33 mouse cellular contexts compared by ENCODE assay signal in the genomic region with DNA sequence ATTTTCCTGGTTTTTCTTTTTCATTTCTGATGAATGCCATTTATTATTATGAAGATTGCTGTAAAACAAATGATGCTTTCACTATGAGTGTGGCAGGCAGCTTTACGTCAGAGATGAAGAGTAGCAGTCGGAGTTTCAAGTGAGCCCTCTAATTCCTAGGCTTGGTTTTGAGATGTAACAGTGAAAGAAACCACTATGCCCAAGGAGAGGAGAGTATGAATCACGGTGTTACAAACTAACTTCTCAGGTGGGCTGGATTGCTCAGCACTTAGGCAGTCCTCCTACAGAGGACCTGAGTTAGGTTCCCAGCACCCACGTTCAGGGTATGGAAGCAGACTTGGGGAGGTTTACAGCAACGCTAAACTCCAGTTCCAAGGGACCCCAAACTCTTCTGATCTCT. TPM values are rescaled to one million over a fixed set of nuclear protein-coding genes. Genes with fewer than 3 reads are reported as not detected.
"Had no signal": no experiment of that assay in that cellular context is flagged by ENCODE, and none has a peak within 500 bp of the region (broad histone marks: within the 10 kb centered on the region; RNA-seq: fewer than 3 reads in every experiment).

No protein-coding gene starts in this region.

- H3K27ac ChIP-seq: embryonic facial prominence, embryonic 10.5 days; embryonic facial prominence, embryonic 12.5 days; embryonic facial prominence, embryonic 13.5 days; embryonic facial prominence, embryonic 15.5 days; forebrain, embryonic 10.5 days; forebrain, embryonic 12.5 days; forebrain, embryonic 13.5 days; forebrain, embryonic 15.5 days; gastrocnemius, adult 2 months; heart, adult 2 months had no signal

- ATAC-seq: forebrain, embryonic 13.5 days; forebrain, embryonic 14.5 days; forebrain, embryonic 15.5 days; forebrain, embryonic 16.5 days; forebrain, postnatal 0 days had no signal

- H3K36me3 ChIP-seq: embryonic facial prominence, embryonic 10.5 days; embryonic facial prominence, embryonic 12.5 days; embryonic facial prominence, embryonic 13.5 days; embryonic facial prominence, embryonic 15.5 days; forebrain, embryonic 10.5 days; forebrain, embryonic 12.5 days; forebrain, embryonic 15.5 days had no signal

- DNase-seq: cerebellum, adult 8-10 months; cerebellum, adult 9-10 months; cerebellum, adult 9-11 months; cerebellum, postnatal 10 days; cerebellum, postnatal 14 days; cerebellum, postnatal 25 days; cerebellum, postnatal 36 days; embryo, embryonic 11 days; forebrain, postnatal 0 days; gastrocnemius, adult 2 months; gastrocnemius, postnatal 10 days; gastrocnemius, postnatal 14 days; gastrocnemius, postnatal 25 days; gastrocnemius, postnatal 36 days; heart, adult 18-20 months; heart, adult 2 months had no signal

- H3K4me1 ChIP-seq: embryonic facial prominence, embryonic 15.5 days had no signal

- H3K4me3 ChIP-seq: embryonic facial prominence, embryonic 10.5 days; embryonic facial prominence, embryonic 12.5 days; embryonic facial prominence, embryonic 13.5 days; embryonic facial prominence, embryonic 15.5 days; erythroblast, embryonic 14.5 days; forebrain, embryonic 10.5 days; forebrain, embryonic 12.5 days; forebrain, embryonic 13.5 days; forebrain, embryonic 15.5 days; gastrocnemius, adult 2 months; heart, adult 2 months had no signal

- H3K4me2 ChIP-seq: embryonic facial prominence, embryonic 12.5 days; embryonic facial prominence, embryonic 13.5 days; embryonic facial prominence, embryonic 15.5 days; forebrain, embryonic 12.5 days; forebrain, embryonic 13.5 days; forebrain, embryonic 15.5 days had no signal

- H3K9me3 ChIP-seq: embryonic facial prominence, embryonic 10.5 days; embryonic facial prominence, embryonic 12.5 days; embryonic facial prominence, embryonic 13.5 days; embryonic facial prominence, embryonic 15.5 days; forebrain, embryonic 10.5 days; forebrain, embryonic 12.5 days; forebrain, embryonic 13.5 days; forebrain, embryonic 15.5 days had no signal

- H3K9ac ChIP-seq: embryonic facial prominence, embryonic 12.5 days; embryonic facial prominence, embryonic 13.5 days; embryonic facial prominence, embryonic 15.5 days; forebrain, embryonic 12.5 days; forebrain, embryonic 13.5 days; forebrain, embryonic 15.5 days; forebrain, postnatal 0 days had no signal

- H3K27me3 ChIP-seq: embryonic facial prominence, embryonic 12.5 days; embryonic facial prominence, embryonic 13.5 days; embryonic facial prominence, embryonic 15.5 days; forebrain, embryonic 12.5 days; forebrain, embryonic 13.5 days; forebrain, embryonic 15.5 days had no signal

RNA-seq across cellular contexts. Expression of gene Cd2, which starts 52.4 kb away (rescaled TPM):
- total RNA-seq: forebrain, postnatal 0 days; gastrocnemius, adult 18-20 months; gastrocnemius, adult 2 months; gastrocnemius, adult 8-10 months; granulocyte monocyte progenitor cell, adult 5-6 weeks had no signal
- polyA plus RNA-seq: embryonic facial prominence, embryonic 10.5 days; embryonic facial prominence, embryonic 11.5 days; embryonic facial prominence, embryonic 12.5 days; embryonic facial prominence, embryonic 13.5 days; embryonic facial prominence, embryonic 14.5 days; erythroblast, embryonic 14.5 days; forebrain, embryonic 10.5 days; forebrain, embryonic 11.5 days; forebrain, embryonic 12.5 days; forebrain, embryonic 13.5 days had no signal
